Mouse (Mus musculus): ENCODE results near the gene Lap3.

GRCm38 (mm10) chr5:45520809-45521110, 27.6 kb downstream of the Lap3 start:
- no peak for TF ChIP-seq CTCF (IDR thresholded peaks at IDR 0.05; ENCODE audit: low read depth)
- TF ChIP-seq EP300 (IDR thresholded peaks at IDR 0.05; ENCODE audit: low read depth): no peak
